10 mouse cellular contexts compared by ENCODE assay signal in genomic region chr11:84701319-84702175, GRCm38 (mm10).
A peak's percentile ranks its signal among the peaks of the same experiment; 100 is the strongest.
DNase-seq lines count a peak whose midpoint lies in the region; ATAC-seq lines count a peak whose summit lies in the region.
"Had no signal": no experiment of that assay in that cellular context is flagged by ENCODE, and none has a peak within 500 bp of the region (broad histone marks: within the 10 kb centered on the region; RNA-seq: fewer than 3 reads in every experiment).

No protein-coding gene starts in this region.

- no peak overlapping the region for H3K9ac ChIP-seq in lung, embryonic 16.5 days (ENCODE audit: low read length)
- peak overlapping the region; percentile 49; the same call in 1 of the 2 replicates for H3K9ac ChIP-seq in embryonic facial prominence, embryonic 13.5 days
- no peak overlapping the region for H3K9ac ChIP-seq in limb, embryonic 12.5 days (replicated peaks)
- 0 out of 2 replicates have a peak overlapping the region, but pooled peaks have one; percentile 37 for H3K9ac ChIP-seq in neural tube, embryonic 14.5 days (replicated peaks; ENCODE audit: low read depth, low read length)

- H3K27me3 ChIP-seq in lung, embryonic 16.5 days (ENCODE audit: control insufficient read depth, insufficient read depth, low read depth, low read length): peaks cover 4% of the 10 kb centered on the region; the same call in 1 of the 2 replicates
- peaks cover 53% of the 10 kb centered on the region for H3K27me3 ChIP-seq in embryonic facial prominence, embryonic 13.5 days
- peaks cover 55% of the 10 kb centered on the region for H3K27me3 ChIP-seq in limb, embryonic 12.5 days
- no peaks in the 10 kb centered on the region for H3K27me3 ChIP-seq in neural tube, embryonic 14.5 days (ENCODE audit: control insufficient read depth, insufficient read depth, low read length)

- H3K4me3 ChIP-seq in lung, embryonic 16.5 days (ENCODE audit: low read length): no peak overlapping the region
- peak overlapping the region; percentile 7; the same call in 1 of the 2 replicates for H3K4me3 ChIP-seq in embryonic facial prominence, embryonic 13.5 days
- H3K4me3 ChIP-seq in limb, embryonic 12.5 days (replicated peaks): no peak overlapping the region
- H3K4me3 ChIP-seq in neural tube, embryonic 14.5 days (ENCODE audit: low read depth, low read length): no peak overlapping the region

- ATAC-seq in lung, embryonic 16.5 days (ENCODE audit: low read depth): no peak
- ATAC-seq in embryonic facial prominence, embryonic 13.5 days (ENCODE audit: insufficient number of reproducible peaks, insufficient read depth, low FRiP score, low TSS enrichment, low read depth): no peak
- ATAC-seq in limb, embryonic 12.5 days (ENCODE audit: insufficient number of reproducible peaks, insufficient read depth, low FRiP score, low TSS enrichment, low read depth): no peak
- ATAC-seq in neural tube, embryonic 14.5 days (ENCODE audit: low read depth): peak; percentile 31; the same call in 1 of the 2 replicates
- ATAC-seq: Patski had no signal

- peak overlapping the region; percentile 17 for H3K4me2 ChIP-seq in lung, embryonic 16.5 days (ENCODE audit: low read depth, low read length)
- H3K4me2 ChIP-seq in embryonic facial prominence, embryonic 13.5 days: peak overlapping the region; percentile 42
- 0 out of 2 replicates have a peak overlapping the region, but pooled peaks have one; percentile 17 for H3K4me2 ChIP-seq in limb, embryonic 12.5 days
- H3K4me2 ChIP-seq in neural tube, embryonic 14.5 days (ENCODE audit: low read depth, low read length): peak overlapping the region; percentile 38; the same call in 1 of the 2 replicates

- no peak overlapping the region for H3K27ac ChIP-seq in lung, embryonic 16.5 days (ENCODE audit: low read length)
- no peak overlapping the region for H3K27ac ChIP-seq in embryonic facial prominence, embryonic 13.5 days
- no peak overlapping the region for H3K27ac ChIP-seq in limb, embryonic 12.5 days
- peak overlapping the region; percentile 67 for H3K27ac ChIP-seq in neural tube, embryonic 14.5 days (ENCODE audit: low read depth, low read length)

- no peak for DNase-seq in lung, adult 18-20 months
- no peak for DNase-seq in left cerebral cortex, postnatal 25 days (ENCODE audit: low spot score in 2 of 2)
- DNase-seq in left cerebral cortex, postnatal 36 days (ENCODE audit: low spot score in 2 of 2): no peak
- DNase-seq in Muller cell, postnatal 12 days (ENCODE audit: inconsistent ontology term): no peak
- DNase-seq: kidney, adult 2 months had no signal

- intact Hi-C loops in left cerebral cortex, postnatal 25 days (cut with DNase I): loop anchor here (5.0 kb wide), 1 partner anchor 189 kb away; the partner anchor contains the start of gene Aatf
- intact Hi-C loops in left cerebral cortex, postnatal 36 days (cut with DNase I): no loop called here

- no peaks in the 10 kb centered on the region for H3K36me3 ChIP-seq in lung, embryonic 16.5 days (ENCODE audit: control insufficient read depth, insufficient read depth, low read length)
- H3K36me3 ChIP-seq in embryonic facial prominence, embryonic 13.5 days: no peaks in the 10 kb centered on the region
- H3K36me3 ChIP-seq in limb, embryonic 12.5 days: no peaks in the 10 kb centered on the region
- no peaks in the 10 kb centered on the region for H3K36me3 ChIP-seq in neural tube, embryonic 14.5 days (ENCODE audit: control insufficient read depth, insufficient read depth, low read length)

- 5% methylated on average over 28 of the region's 28 CpGs for WGBS in lung, embryonic 16.5 days
- WGBS in embryonic facial prominence, embryonic 13.5 days: 12% methylated on average over 28 of the region's 28 CpGs
- WGBS in limb, embryonic 12.5 days: 13% methylated on average over 28 of the region's 28 CpGs
- WGBS in neural tube, embryonic 14.5 days: 6% methylated on average over 28 of the region's 28 CpGs

- H3K4me1 ChIP-seq in lung, embryonic 16.5 days (replicated peaks; ENCODE audit: control insufficient read depth, insufficient read depth, low read length): peaks cover 8% of the 10 kb centered on the region
- H3K4me1 ChIP-seq in embryonic facial prominence, embryonic 13.5 days: peaks cover 13% of the 10 kb centered on the region
- H3K4me1 ChIP-seq in limb, embryonic 12.5 days (replicated peaks): peaks cover 9% of the 10 kb centered on the region
- peaks cover 13% of the 10 kb centered on the region for H3K4me1 ChIP-seq in neural tube, embryonic 14.5 days (ENCODE audit: control insufficient read depth, insufficient read depth, low read length)

- H3K9me3 ChIP-seq in lung, embryonic 16.5 days (ENCODE audit: control insufficient read depth, low read length): no peaks in the 10 kb centered on the region
- H3K9me3 ChIP-seq in embryonic facial prominence, embryonic 13.5 days: no peaks in the 10 kb centered on the region
- no peaks in the 10 kb centered on the region for H3K9me3 ChIP-seq in limb, embryonic 12.5 days
- no peaks in the 10 kb centered on the region for H3K9me3 ChIP-seq in neural tube, embryonic 14.5 days (ENCODE audit: control insufficient read depth, low read length)

Comparison
In these comparisons a context has a peak if more than half of its experiments do, and no peak if none do; other contexts are left out.
1. H3K9ac ChIP-seq: peak in embryonic facial prominence, embryonic 13.5 days (single experiment) and neural tube, embryonic 14.5 days (single experiment); none in lung, embryonic 16.5 days (single experiment) and limb, embryonic 12.5 days (single experiment).
2. Peak in every context shown above with its lines, with median percentiles within 50 percentile points of each other: H3K4me2 ChIP-seq.